In genomic region chr9:69453066-69453900, GRCm38 (mm10) we compare ENCODE assay signal across 8 mouse cellular contexts. TPM values are rescaled to one million over a fixed set of nuclear protein-coding genes. Genes with fewer than 3 reads are reported as not detected.
DNase-seq lines count a peak whose midpoint lies in the region; ATAC-seq lines count a peak whose summit lies in the region.

Anxa2 (plus strand) TSS chr9:69453620.

- peak within 1 kb of the TSS; percentile 94 for H3K9ac ChIP-seq in embryonic facial prominence, embryonic 13.5 days
- peak within 1 kb of the TSS; percentile 69 for H3K9ac ChIP-seq in liver, embryonic 13.5 days
- H3K9ac ChIP-seq in stomach, embryonic 16.5 days (ENCODE audit: low read length), result peak within 1 kb of the TSS; percentile 95

- 7% methylated on average over 37 of the region's 37 CpGs for WGBS in embryonic facial prominence, embryonic 13.5 days
- 11% methylated on average over 37 of the region's 37 CpGs for WGBS in liver, embryonic 13.5 days (ENCODE audit: insufficient replicate concordance)
- 5% methylated on average over 36 of the region's 37 CpGs for WGBS in stomach, embryonic 16.5 days

- H3K27me3 ChIP-seq in embryonic facial prominence, embryonic 13.5 days, result no peaks in the 10 kb centered on the region
- H3K27me3 ChIP-seq in liver, embryonic 13.5 days, result peaks cover 40% of the 10 kb centered on the region
- H3K27me3 ChIP-seq in stomach, embryonic 16.5 days (ENCODE audit: control insufficient read depth, insufficient read depth, low read length), result no peaks in the 10 kb centered on the region

- H3K4me1 ChIP-seq in embryonic facial prominence, embryonic 13.5 days, result peaks cover 59% of the 10 kb centered on the region
- H3K4me1 ChIP-seq in liver, embryonic 13.5 days (replicated peaks), result peaks cover 57% of the 10 kb centered on the region
- peaks cover 45% of the 10 kb centered on the region for H3K4me1 ChIP-seq in stomach, embryonic 16.5 days (ENCODE audit: control insufficient read depth, insufficient read depth, low read length)

- peak; percentile 91 for ATAC-seq in embryonic facial prominence, embryonic 13.5 days (ENCODE audit: insufficient number of reproducible peaks, insufficient read depth, low FRiP score, low TSS enrichment, low read depth)
- peak; percentile 79 for ATAC-seq in liver, embryonic 13.5 days (ENCODE audit: low read depth)
- peak; percentile 91 for ATAC-seq in stomach, embryonic 16.5 days (ENCODE audit: insufficient read depth, low FRiP score)

- H3K36me3 ChIP-seq in embryonic facial prominence, embryonic 13.5 days, result 0 out of 2 replicates have a peak, but pooled peaks cover 5% of the 10 kb centered on the region
- H3K36me3 ChIP-seq in liver, embryonic 13.5 days, result no peaks in the 10 kb centered on the region
- no peaks in the 10 kb centered on the region for H3K36me3 ChIP-seq in stomach, embryonic 16.5 days (ENCODE audit: control insufficient read depth, insufficient read depth, low read length)

- H3K9me3 ChIP-seq in embryonic facial prominence, embryonic 13.5 days, result no peaks in the 10 kb centered on the region
- H3K9me3 ChIP-seq in liver, embryonic 13.5 days (replicated peaks), result no peaks in the 10 kb centered on the region
- H3K9me3 ChIP-seq in stomach, embryonic 16.5 days (replicated peaks; ENCODE audit: control insufficient read depth, low read length), result no peaks in the 10 kb centered on the region

- peak within 1 kb of the TSS; percentile 59 for H3K4me2 ChIP-seq in embryonic facial prominence, embryonic 13.5 days
- peak within 1 kb of the TSS; percentile 63 for H3K4me2 ChIP-seq in liver, embryonic 13.5 days
- peak within 1 kb of the TSS; percentile 70 for H3K4me2 ChIP-seq in stomach, embryonic 16.5 days (ENCODE audit: low read depth, low read length)

- H3K27ac ChIP-seq in embryonic facial prominence, embryonic 13.5 days, result peak within 1 kb of the TSS; percentile 99
- peak within 1 kb of the TSS; percentile 53 for H3K27ac ChIP-seq in liver, embryonic 13.5 days
- peak within 1 kb of the TSS; percentile 96 for H3K27ac ChIP-seq in stomach, embryonic 16.5 days (ENCODE audit: low read length)

- peak; percentile 39 to 55 for DNase-seq in left cerebral cortex, adult 18-20 months (ENCODE audit: low spot score in 2 of 2)
- no peak for DNase-seq in left cerebral cortex, adult 11 months (ENCODE audit: low spot score)
- peak; percentile 89 to 91 for DNase-seq in heart, adult 9 months (ENCODE audit: low spot score in 2 of 2)
- peak; percentile 80 for DNase-seq in kidney, adult 9 months
- DNase-seq in liver, embryonic 13.5 days, result peak; percentile 28
- DNase-seq in naive thymus-derived CD4-positive, alpha-beta T cell, adult 2 months (ENCODE audit: low read depth), result peak; percentile 62

- H3K4me3 ChIP-seq in embryonic facial prominence, embryonic 13.5 days, result peak within 1 kb of the TSS; percentile 83
- peak within 1 kb of the TSS; percentile 62 for H3K4me3 ChIP-seq in liver, embryonic 13.5 days (replicated peaks)
- peak within 1 kb of the TSS; percentile 76 for H3K4me3 ChIP-seq in stomach, embryonic 16.5 days (replicated peaks; ENCODE audit: low read length)

RNA-seq across cellular contexts. Expression of gene Anxa2, which starts in this region (rescaled TPM):
- 10 to 100 TPM; 13.3 to 19.4 TPM for total RNA-seq in left cerebral cortex, adult 18-20 months (2021)
- 1,084 and 1,195 TPM in 2 replicates for polyA plus RNA-seq in embryonic facial prominence, embryonic 13.5 days (2015; fragmentation: Nextera tagmentation; extraction: Ambion mirVana)
- polyA plus RNA-seq in liver, embryonic 13.5 days (2015; fragmentation: Nextera tagmentation; extraction: Ambion mirVana), result 94.0 and 100 TPM in 2 replicates
- 1,223 and 1,404 TPM in 2 replicates for polyA plus RNA-seq in stomach, embryonic 16.5 days (2015; fragmentation: Nextera tagmentation; extraction: Ambion mirVana)

Comparison
In these comparisons a context has a peak if more than half of its experiments do, and no peak if none do; other contexts are left out.
1. RNA of gene Anxa2 (polyA plus RNA-seq): 1,223 to 1,404 TPM in stomach, embryonic 16.5 days and 1,084 to 1,195 TPM in embryonic facial prominence, embryonic 13.5 days; 94.0 to 100 TPM in liver, embryonic 13.5 days; every median in the first group is over 10 times any median in the second.
2. Peak in every context shown above with its lines, with median percentiles within 50 percentile points of each other: ATAC-seq, H3K27ac ChIP-seq, H3K4me2 ChIP-seq, H3K4me3 ChIP-seq and H3K9ac ChIP-seq.